ENCODE assay signal across 25 mouse cellular contexts in genomic region chrX:107255486-107256227, GRCm38 (mm10). TPM values are rescaled to one million over a fixed set of nuclear protein-coding genes. Genes with fewer than 3 reads are reported as not detected.
A peak's percentile ranks its signal among the peaks of the same experiment; 100 is the strongest.
DNase-seq lines count a peak whose midpoint lies in the region; ATAC-seq and TF ChIP-seq lines count a peak whose summit lies in the region.
"Had no signal": no experiment of that assay in that cellular context is flagged by ENCODE, and none has a peak within 500 bp of the region (broad histone marks: within the 10 kb centered on the region; RNA-seq: fewer than 3 reads in every experiment).

Gene Gpr174, plus strand, starts transcription at chrX:107255878.

- H3K36me3 ChIP-seq in thymus, adult 2 months (ENCODE audit: control insufficient read depth, insufficient read depth, low read length), result no peaks in the 10 kb centered on the region
- H3K36me3 ChIP-seq in forebrain, embryonic 14.5 days (ENCODE audit: control insufficient read depth, insufficient read depth, low read length), result no peaks in the 10 kb centered on the region
- H3K36me3 ChIP-seq: heart, embryonic 15.5 days; hindbrain, embryonic 15.5 days; limb, embryonic 13.5 days; liver, embryonic 13.5 days; lung, embryonic 15.5 days; midbrain, embryonic 15.5 days had no signal

- no peak for DNase-seq in thymus, adult 2 months
- no peak for DNase-seq in thymus, postnatal 36 days
- DNase-seq in T-cell, adult 2 months (ENCODE audit: low spot score), result peak; percentile 8
- no peak for DNase-seq in forebrain, embryonic 14.5 days (ENCODE audit: low spot score)
- no peak for DNase-seq in adrenal gland, adult (ENCODE audit: inconsistent age in 2 of 2, low spot score in 1 of 2)
- no peak for DNase-seq in adrenal gland, postnatal 36 days
- DNase-seq: cerebellum, postnatal 14 days; embryo, embryonic 11 days; gastrocnemius, postnatal 25 days; heart, adult 2 months; heart, postnatal 4 days; kidney, adult 11 months; liver, embryonic 13.5 days; right cerebral cortex, adult 18-20 months had no signal

- H3K4me2 ChIP-seq in forebrain, embryonic 14.5 days (ENCODE audit: low read length), result no peak within 1 kb of the TSS
- H3K4me2 ChIP-seq: heart, embryonic 15.5 days; hindbrain, embryonic 15.5 days; limb, embryonic 13.5 days; liver, embryonic 13.5 days; lung, embryonic 15.5 days; midbrain, embryonic 15.5 days had no signal

- peaks cover 2% of the 10 kb centered on the region for H3K4me1 ChIP-seq in thymus, adult 2 months (replicated peaks; ENCODE audit: control insufficient read depth, insufficient read depth, low read length)
- no peaks in the 10 kb centered on the region for H3K4me1 ChIP-seq in forebrain, embryonic 14.5 days (ENCODE audit: control insufficient read depth, insufficient read depth, low read length)
- H3K4me1 ChIP-seq: heart, embryonic 15.5 days; hindbrain, embryonic 15.5 days; limb, embryonic 13.5 days; liver, embryonic 13.5 days; lung, embryonic 15.5 days; midbrain, embryonic 15.5 days had no signal

- TF ChIP-seq POLR2A in thymus, adult 2 months (IDR thresholded peaks at IDR 0.05; ENCODE audit: control insufficient read depth, extremely low read depth, insufficient read depth, low read length, poor library complexity), result no peak

- no peak within 1 kb of the TSS; the same call in 1 of the 2 replicates for H3K27ac ChIP-seq in thymus, adult 2 months (ENCODE audit: control insufficient read depth, insufficient read depth, low read length)
- H3K27ac ChIP-seq in forebrain, embryonic 14.5 days (ENCODE audit: low read depth, low read length), result no peak within 1 kb of the TSS
- H3K27ac ChIP-seq: heart, adult 2 months; heart, embryonic 15.5 days; hindbrain, embryonic 15.5 days; limb, embryonic 13.5 days; liver, embryonic 13.5 days; lung, embryonic 15.5 days; midbrain, embryonic 15.5 days had no signal

- H3K9ac ChIP-seq in forebrain, embryonic 14.5 days (ENCODE audit: low read length), result no peak within 1 kb of the TSS
- H3K9ac ChIP-seq: heart, embryonic 15.5 days; hindbrain, embryonic 15.5 days; limb, embryonic 13.5 days; liver, embryonic 13.5 days; lung, embryonic 15.5 days; midbrain, embryonic 15.5 days had no signal

- WGBS in thymus, adult 2 months, result 22% methylated on average over 2 of the region's 2 CpGs
- 76% methylated on average over 2 of the region's 2 CpGs for WGBS in forebrain, embryonic 14.5 days

- TF ChIP-seq CTCF in thymus, adult 2 months (IDR thresholded peaks at IDR 0.05; ENCODE audit: borderline replicate concordance, control insufficient read depth, extremely low read depth, insufficient read depth, low read length, poor library complexity), result no peak

- H3K27me3 ChIP-seq in thymus, adult 2 months (ENCODE audit: control insufficient read depth, insufficient read depth, low read length), result no peaks in the 10 kb centered on the region
- no peaks in the 10 kb centered on the region for H3K27me3 ChIP-seq in forebrain, embryonic 14.5 days (replicated peaks; ENCODE audit: control insufficient read depth, insufficient read depth, low read length)
- H3K27me3 ChIP-seq: heart, embryonic 15.5 days; hindbrain, embryonic 15.5 days; limb, embryonic 13.5 days; liver, embryonic 13.5 days; lung, embryonic 15.5 days; midbrain, embryonic 15.5 days had no signal

- peak; percentile 69 for ATAC-seq in megakaryocyte progenitor cell, adult 5-6 weeks (replicated peaks; ENCODE audit: poor library complexity)
- no peak for ATAC-seq in forebrain, embryonic 14.5 days
- ATAC-seq: forebrain, embryonic 16.5 days; midbrain, embryonic 15.5 days had no signal

- H3K4me3 ChIP-seq in thymus, adult 2 months (ENCODE audit: control insufficient read depth, insufficient read depth, low read length), result peak within 1 kb of the TSS; percentile 40
- H3K4me3 ChIP-seq in forebrain, embryonic 14.5 days (ENCODE audit: low read depth, low read length), result no peak within 1 kb of the TSS
- H3K4me3 ChIP-seq: heart, adult 2 months; heart, embryonic 15.5 days; hindbrain, embryonic 15.5 days; limb, embryonic 13.5 days; liver, embryonic 13.5 days; lung, embryonic 15.5 days; midbrain, embryonic 15.5 days had no signal

- no peaks in the 10 kb centered on the region for H3K9me3 ChIP-seq in forebrain, embryonic 14.5 days (replicated peaks; ENCODE audit: control insufficient read depth, low read length)
- H3K9me3 ChIP-seq: heart, embryonic 15.5 days; hindbrain, embryonic 15.5 days; limb, embryonic 13.5 days; liver, embryonic 13.5 days; lung, embryonic 15.5 days; midbrain, embryonic 15.5 days had no signal

RNA-seq across cellular contexts. Expression of gene Gpr174, which starts in this region (rescaled TPM):
- polyA plus RNA-seq in thymus, adult 2 months (2012; rRNA removed), result 3.7 and 3.9 TPM in 2 replicates
- 0.17 and 0.29 TPM in 2 replicates for total RNA-seq in megakaryocyte progenitor cell, adult 5-6 weeks (2015)
- total RNA-seq in megakaryocyte progenitor cell, adult 5-6 weeks (2017), result 0.21 and 0.68 TPM in 2 replicates
- 0.17 and 0.51 TPM in 2 replicates for polyA plus RNA-seq in forebrain, embryonic 14.5 days (2014; fragmentation: Nextera tagmentation; extraction: Ambion mirVana)
- total RNA-seq in adrenal gland, postnatal 36 days (2021), result not detected
- total RNA-seq: gastrocnemius, postnatal 25 days; layer of hippocampus, postnatal 25 days; left cerebral cortex, postnatal 14 days had no signal
- polyA plus RNA-seq: hindbrain, embryonic 15.5 days; kidney, embryonic 16.5 days; neural tube, embryonic 11.5 days had no signal

Comparison
In these comparisons a context has a peak if more than half of its experiments do, and no peak if none do; other contexts are left out.
1. Peak in ATAC-seq in megakaryocyte progenitor cell, adult 5-6 weeks; RNA of the gene not detected or under 1 TPM.